Mouse (Mus musculus) heart, postnatal 25 days (tissue): ENCODE measurements around the gene Fgfbp3. TPM values are rescaled to one million over a fixed set of nuclear protein-coding genes. Genes with fewer than 3 reads are reported as not detected.

Source experiments
- total RNA-seq, 2 experiments: library from RNA; stranded (reverse); gene quantifications; 2 replicates each; pipeline ENCODE4 v1.2.3; 2021

The Fgfbp3 gene
- total RNA-seq, 2 experiments from 2014 or later: 1.7 to 2.3 TPM

Other genes with a start within 250 kb of the Fgfbp3 start
- gene Ppp1r3c, start 183.0 kb downstream of the Fgfbp3 start, total RNA-seq: 100 to 1,000 TPM in 1 of 2 experiments, 10 to 100 TPM in 1; 94.9 to 102 TPM
- 10 to 100 TPM; 73.8 to 79.6 TPM for gene Tnks2, start 85.4 kb downstream of the Fgfbp3 start, total RNA-seq
- 10 to 100 TPM; 11.2 to 11.8 TPM for gene Btaf1, start 6.5 kb upstream of the Fgfbp3 start, total RNA-seq